Mouse (Mus musculus): ENCODE data around the gene Olfr1457. TPM values are rescaled to one million over a fixed set of nuclear protein-coding genes. Genes with fewer than 3 reads are reported as not detected.

Olfr1457 gene
- not detected for total RNA-seq (2021)

DNA sequence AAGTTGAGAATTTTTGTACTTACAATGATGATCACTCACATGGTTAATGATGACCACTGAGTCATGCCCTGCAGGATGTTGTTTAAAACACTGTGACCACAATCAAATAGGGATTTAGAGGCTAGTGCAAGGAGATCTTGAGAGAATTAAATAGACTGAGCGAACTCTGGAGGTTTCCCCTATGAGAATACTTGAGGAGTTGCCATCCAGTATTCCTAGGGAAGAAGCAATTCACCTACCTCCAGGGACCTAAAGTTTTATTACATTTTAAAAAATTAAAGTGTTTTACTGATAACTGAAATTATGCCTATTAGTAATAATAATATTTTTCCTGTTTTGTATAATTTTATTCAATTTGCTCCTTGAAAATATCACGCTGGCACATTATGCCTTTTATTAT lies at the start of gene Olfr1457:
TSS of gene Olfr1457 (minus strand) at position 101 of the 400 bp plus-strand sequence.
- DNase-seq = no peak

DNA sequence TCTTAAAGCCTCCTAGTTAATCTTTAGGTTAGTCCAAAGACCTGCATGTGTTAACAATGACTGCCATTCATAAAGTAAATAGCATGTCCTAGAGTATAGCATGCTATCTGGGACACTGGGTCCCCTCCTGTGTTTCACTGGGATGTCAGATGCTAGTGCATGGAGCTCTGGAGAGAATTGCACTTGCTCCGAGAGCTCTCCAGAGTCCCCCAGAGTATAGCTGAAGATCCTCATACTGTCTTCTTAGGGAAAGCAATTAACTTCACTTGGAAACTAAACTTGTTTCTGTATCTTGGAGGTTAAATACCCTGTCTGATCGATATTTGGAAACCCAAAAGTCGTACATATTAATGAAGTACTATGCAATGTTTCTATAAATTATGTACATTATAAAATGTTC lies 9.0 kb upstream of the Olfr1457 start, which contains the start of gene Olfr1458:
TSS of gene Olfr1458 (minus strand) at position 101 of the 400 bp plus-strand sequence.
- DNase-seq = no peak

DNA sequence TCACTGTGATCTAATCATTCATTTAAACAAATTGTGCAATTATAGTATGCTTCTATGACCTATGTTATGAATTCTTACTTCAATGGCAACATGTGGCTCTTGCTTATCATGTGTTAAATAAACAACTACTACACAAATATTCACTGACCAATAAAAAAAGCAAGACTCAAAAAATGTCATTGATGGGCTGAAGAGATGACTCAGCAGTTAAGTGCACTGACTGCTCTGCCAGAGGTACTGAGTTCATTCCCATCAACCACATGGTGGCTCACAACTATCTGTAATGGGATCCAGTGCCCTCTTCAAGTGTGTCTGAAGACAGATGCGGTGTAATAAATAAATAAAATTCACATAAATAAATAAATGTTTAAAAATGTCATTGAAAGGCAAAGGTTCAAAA lies 3.8 kb downstream of the Olfr1457 start:
- no peak for DNase-seq

DNA sequence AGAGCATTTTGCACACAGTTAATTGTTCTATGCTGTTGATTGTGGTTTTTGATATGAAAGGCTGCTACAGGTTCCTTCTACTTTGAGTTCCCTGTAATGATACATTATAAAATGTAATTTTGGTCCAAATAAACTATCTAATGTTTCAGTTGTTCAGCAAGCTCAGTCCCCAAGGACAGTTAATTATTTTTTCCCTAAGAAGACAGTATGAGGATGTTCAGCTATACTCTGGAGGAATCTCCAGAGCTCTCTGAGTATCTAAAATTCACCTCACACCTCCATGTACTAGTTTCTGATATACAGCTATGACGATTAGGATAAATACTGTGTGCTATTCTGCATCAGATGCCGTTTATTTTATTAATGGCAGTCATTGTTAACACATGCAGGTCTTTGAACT lies 37.4 kb downstream of the Olfr1457 start, which contains the start of gene Olfr1454:
TSS of gene Olfr1454 (plus strand) at position 301 of the 400 bp plus-strand sequence.
- DNase-seq = no peak

Other genes starting within 250 kb of the Olfr1457 start
- not detected for gene Olfr1444, start 240.6 kb downstream of the Olfr1457 start, total RNA-seq (2021)
- gene Olfr1445, start 214.0 kb downstream of the Olfr1457 start, total RNA-seq (2021) = not detected
- not detected for gene Olfr1446, start 204.4 kb downstream of the Olfr1457 start, total RNA-seq (2021)
- not detected for gene Olfr1447, start 194.1 kb downstream of the Olfr1457 start, total RNA-seq (2021)
- not detected for gene Olfr1448, start 173.5 kb downstream of the Olfr1457 start, total RNA-seq (2021)
- not detected for gene Olfr1449, start 167.1 kb downstream of the Olfr1457 start, total RNA-seq (2021)
- not detected for gene Olfr1450, start 147.6 kb downstream of the Olfr1457 start, total RNA-seq (2021)
- gene Olfr1451, start 102.9 kb downstream of the Olfr1457 start, total RNA-seq (2021) = not detected
- gene Olfr1453, start 69.6 kb downstream of the Olfr1457 start, total RNA-seq (2021) = not detected
- gene Olfr1454, start 37.3 kb downstream of the Olfr1457 start, total RNA-seq (2021) = not detected
- not detected for gene Olfr1458, start 8.9 kb upstream of the Olfr1457 start, total RNA-seq (2021)
- under 1 TPM; 0.20 to 0.25 TPM for gene Olfr1459, start 51.7 kb upstream of the Olfr1457 start, total RNA-seq (2021)
- gene Olfr1461, start 65.1 kb upstream of the Olfr1457 start, total RNA-seq (2021) = not detected
- not detected for gene Olfr1462, start 87.8 kb upstream of the Olfr1457 start, total RNA-seq (2021)
- not detected for gene Olfr1463, start 133.4 kb upstream of the Olfr1457 start, total RNA-seq (2021)
- not detected for gene Olfr1465, start 217.7 kb upstream of the Olfr1457 start, total RNA-seq (2021)
- gene Olfr1466, start 241.0 kb upstream of the Olfr1457 start, total RNA-seq (2021) = not detected